Mouse (Mus musculus): ENCODE results near the gene Nipbl. TPM values are rescaled to one million over a fixed set of nuclear protein-coding genes. Genes with fewer than 3 reads are reported as not detected.

The Nipbl gene
- polyA plus RNA-seq, 1 experiment from 2014 or later, result 15.6 TPM

GRCm38 (mm10) chr15:8401536-8401935, 42.7 kb downstream of the Nipbl start:
- 93% methylated on average over 2 of the region's 2 CpGs for WGBS
- ATAC-seq (ENCODE audit: insufficient number of reproducible peaks, insufficient read depth, low FRiP score, low read depth), result no peak
- no peaks in the 10 kb centered on the region for H3K4me1 ChIP-seq (ENCODE audit: control insufficient read depth in 2 of 2, insufficient read depth in 2 of 2, low read length in 2 of 2)
- no peaks in the 10 kb centered on the region for H3K27me3 ChIP-seq (ENCODE audit: control insufficient read depth, insufficient read depth, low read length)
- H3K4me3 ChIP-seq (ENCODE audit: control insufficient read depth in 1 of 2, insufficient read depth in 1 of 2, low read depth in 1 of 2, low read length in 2 of 2), result no peak overlapping the region
- no peak overlapping the region for H3K27ac ChIP-seq (replicated peaks in 1 of 2; ENCODE audit: control insufficient read depth in 1 of 2, insufficient read depth in 1 of 2, low read depth in 2 of 2, low read length in 2 of 2)
- H3K9me3 ChIP-seq (ENCODE audit: control insufficient read depth, low read length), result no peaks in the 10 kb centered on the region
- H3K36me3 ChIP-seq (ENCODE audit: control insufficient read depth, insufficient read depth, low read length), result no peaks in the 10 kb centered on the region
- H3K4me2 ChIP-seq (ENCODE audit: low read length), result no peak overlapping the region
- H3K9ac ChIP-seq (ENCODE audit: low read length), result no peak overlapping the region

GRCm38 (mm10) chr15:8391764-8392163, 52.5 kb downstream of the Nipbl start:
- 65% methylated on average over 3 of the region's 3 CpGs for WGBS
- H3K27ac ChIP-seq (replicated peaks in 1 of 2; ENCODE audit: control insufficient read depth in 1 of 2, insufficient read depth in 1 of 2, low read depth in 2 of 2, low read length in 2 of 2), result no peak overlapping the region
- H3K36me3 ChIP-seq (ENCODE audit: control insufficient read depth, insufficient read depth, low read length), result no peaks in the 10 kb centered on the region
- H3K27me3 ChIP-seq (ENCODE audit: control insufficient read depth, insufficient read depth, low read length), result no peaks in the 10 kb centered on the region
- no peak overlapping the region for H3K4me2 ChIP-seq (ENCODE audit: low read length)
- no peaks in the 10 kb centered on the region for H3K9me3 ChIP-seq (ENCODE audit: control insufficient read depth, low read length)
- H3K4me1 ChIP-seq (ENCODE audit: control insufficient read depth in 2 of 2, insufficient read depth in 2 of 2, low read length in 2 of 2), result no peaks in the 10 kb centered on the region; a peak in 1 of 4 replicates
- no peak overlapping the region for H3K4me3 ChIP-seq (ENCODE audit: control insufficient read depth in 1 of 2, insufficient read depth in 1 of 2, low read depth in 1 of 2, low read length in 2 of 2)
- H3K9ac ChIP-seq (ENCODE audit: low read length), result no peak overlapping the region
- no peak for ATAC-seq (ENCODE audit: insufficient number of reproducible peaks, insufficient read depth, low FRiP score, low read depth)

- no peaks in the 10 kb centered on the region for H3K27me3 ChIP-seq (ENCODE audit: control insufficient read depth, insufficient read depth, low read length)
- ATAC-seq (ENCODE audit: insufficient number of reproducible peaks, insufficient read depth, low FRiP score, low read depth), result no peak
- WGBS, result 59% methylated on average over 3 of the region's 3 CpGs
Measured at GRCm38 (mm10) chr15:8382213-8382612, 62.0 kb downstream of the Nipbl start.

GRCm38 (mm10) chr15:8375657-8376056, 68.6 kb downstream of the Nipbl start:
- peaks cover 13% of the 10 kb centered on the region for H3K36me3 ChIP-seq (ENCODE audit: control insufficient read depth, insufficient read depth, low read length)
- H3K27ac ChIP-seq (replicated peaks in 1 of 2; ENCODE audit: control insufficient read depth in 1 of 2, insufficient read depth in 1 of 2, low read depth in 2 of 2, low read length in 2 of 2), result no peak overlapping the region
- no peaks in the 10 kb centered on the region for H3K9me3 ChIP-seq (ENCODE audit: control insufficient read depth, low read length)
- no peak overlapping the region for H3K4me2 ChIP-seq (ENCODE audit: low read length)
- H3K27me3 ChIP-seq (ENCODE audit: control insufficient read depth, insufficient read depth, low read length), result no peaks in the 10 kb centered on the region
- H3K4me1 ChIP-seq (ENCODE audit: control insufficient read depth in 2 of 2, insufficient read depth in 2 of 2, low read length in 2 of 2), result no peaks in the 10 kb centered on the region
- ATAC-seq (ENCODE audit: insufficient number of reproducible peaks, insufficient read depth, low FRiP score, low read depth), result no peak
- H3K4me3 ChIP-seq (ENCODE audit: control insufficient read depth in 1 of 2, insufficient read depth in 1 of 2, low read depth in 1 of 2, low read length in 2 of 2), result no peak overlapping the region
- no peak overlapping the region for H3K9ac ChIP-seq (ENCODE audit: low read length)
- WGBS, result 92% methylated on average over 1 of the region's 1 CpGs

More at GRCm38 (mm10) chr15:8382213-8382612, 62.0 kb downstream of the Nipbl start:
- Histone ChIP-seq H3K36me3 (ENCODE audit: control insufficient read depth, insufficient read depth, low read length) (no peaks in the 10 kb centered on the region), H3K4me3 (ENCODE audit: control insufficient read depth in 1 of 2, insufficient read depth in 1 of 2, low read depth in 1 of 2, low read length in 2 of 2) (no peak overlapping the region), H3K9me3 (ENCODE audit: control insufficient read depth, low read length) (no peaks in the 10 kb centered on the region), H3K4me1 (ENCODE audit: control insufficient read depth in 2 of 2, insufficient read depth in 2 of 2, low read length in 2 of 2) (no peaks in the 10 kb centered on the region), H3K4me2 (ENCODE audit: low read length) (no peak overlapping the region), H3K27ac (replicated peaks in 1 of 2; ENCODE audit: control insufficient read depth in 1 of 2, insufficient read depth in 1 of 2, low read depth in 2 of 2, low read length in 2 of 2) (no peak overlapping the region), H3K9ac (ENCODE audit: low read length) (no peak overlapping the region)

- Histone ChIP-seq H3K9me3 (ENCODE audit: control insufficient read depth, low read length) (no peaks in the 10 kb centered on the region), H3K9ac (ENCODE audit: low read length) (no peak overlapping the region), H3K4me3 (ENCODE audit: control insufficient read depth in 1 of 2, insufficient read depth in 1 of 2, low read depth in 1 of 2, low read length in 2 of 2) (no peak overlapping the region), H3K4me2 (ENCODE audit: low read length) (no peak overlapping the region), H3K4me1 (ENCODE audit: control insufficient read depth in 2 of 2, insufficient read depth in 2 of 2, low read length in 2 of 2) (no peaks in the 10 kb centered on the region), H3K36me3 (ENCODE audit: control insufficient read depth, insufficient read depth, low read length) (peaks cover 19% of the 10 kb centered on the region), H3K27me3 (ENCODE audit: control insufficient read depth, insufficient read depth, low read length) (no peaks in the 10 kb centered on the region), H3K27ac (replicated peaks in 1 of 2; ENCODE audit: control insufficient read depth in 1 of 2, insufficient read depth in 1 of 2, low read depth in 2 of 2, low read length in 2 of 2) (no peak overlapping the region)
- ATAC-seq (ENCODE audit: insufficient number of reproducible peaks, insufficient read depth, low FRiP score, low read depth), result no peak
- WGBS, result 71% methylated on average over 3 of the region's 3 CpGs
Measured at GRCm38 (mm10) chr15:8374724-8375123, 69.5 kb downstream of the Nipbl start.

GRCm38 (mm10) chr15:8347104-8347773, 97.0 kb downstream of the Nipbl start:
- Histone ChIP-seq H3K27me3 (ENCODE audit: control insufficient read depth, insufficient read depth, low read length) (no peaks in the 10 kb centered on the region), H3K9me3 (ENCODE audit: control insufficient read depth, low read length) (no peaks in the 10 kb centered on the region), H3K36me3 (ENCODE audit: control insufficient read depth, insufficient read depth, low read length) (peaks cover 44% of the 10 kb centered on the region), H3K9ac (ENCODE audit: low read length) (no peak overlapping the region), H3K4me3 (ENCODE audit: control insufficient read depth in 1 of 2, insufficient read depth in 1 of 2, low read depth in 1 of 2, low read length in 2 of 2) (no peak overlapping the region), H3K27ac (replicated peaks in 1 of 2; ENCODE audit: control insufficient read depth in 1 of 2, insufficient read depth in 1 of 2, low read depth in 2 of 2, low read length in 2 of 2) (no peak overlapping the region), H3K4me2 (ENCODE audit: low read length) (no peak overlapping the region), H3K4me1 (ENCODE audit: control insufficient read depth in 2 of 2, insufficient read depth in 2 of 2, low read length in 2 of 2) (no peaks in the 10 kb centered on the region)
- no peak for ATAC-seq (ENCODE audit: insufficient number of reproducible peaks, insufficient read depth, low FRiP score, low read depth)
- 88% methylated on average over 1 of the region's 2 CpGs for WGBS

- Histone ChIP-seq H3K4me3 (ENCODE audit: control insufficient read depth in 1 of 2, insufficient read depth in 1 of 2, low read depth in 1 of 2, low read length in 2 of 2) (no peak overlapping the region), H3K36me3 (ENCODE audit: control insufficient read depth, insufficient read depth, low read length) (peaks cover 66% of the 10 kb centered on the region), H3K9me3 (ENCODE audit: control insufficient read depth, low read length) (no peaks in the 10 kb centered on the region), H3K27me3 (ENCODE audit: control insufficient read depth, insufficient read depth, low read length) (no peaks in the 10 kb centered on the region), H3K4me1 (ENCODE audit: control insufficient read depth in 2 of 2, insufficient read depth in 2 of 2, low read length in 2 of 2) (no peaks in the 10 kb centered on the region), H3K27ac (replicated peaks in 1 of 2; ENCODE audit: control insufficient read depth in 1 of 2, insufficient read depth in 1 of 2, low read depth in 2 of 2, low read length in 2 of 2) (no peak overlapping the region), H3K4me2 (ENCODE audit: low read length) (no peak overlapping the region), H3K9ac (ENCODE audit: low read length) (no peak overlapping the region)
- WGBS, result 95% methylated on average over 4 of the region's 4 CpGs
- no peak for ATAC-seq (ENCODE audit: insufficient number of reproducible peaks, insufficient read depth, low FRiP score, low read depth)
Measured at GRCm38 (mm10) chr15:8340596-8340995, 103.7 kb downstream of the Nipbl start.

- Histone ChIP-seq H3K4me2 (ENCODE audit: low read length) (no peak overlapping the region), H3K9me3 (ENCODE audit: control insufficient read depth, low read length) (no peaks in the 10 kb centered on the region), H3K9ac (ENCODE audit: low read length) (no peak overlapping the region), H3K27me3 (ENCODE audit: control insufficient read depth, insufficient read depth, low read length) (no peaks in the 10 kb centered on the region), H3K27ac (replicated peaks in 1 of 2; ENCODE audit: control insufficient read depth in 1 of 2, insufficient read depth in 1 of 2, low read depth in 2 of 2, low read length in 2 of 2) (no peak overlapping the region), H3K4me1 (ENCODE audit: control insufficient read depth in 2 of 2, insufficient read depth in 2 of 2, low read length in 2 of 2) (no peaks in the 10 kb centered on the region), H3K36me3 (ENCODE audit: control insufficient read depth, insufficient read depth, low read length) (peaks cover 78% of the 10 kb centered on the region), H3K4me3 (ENCODE audit: control insufficient read depth in 1 of 2, insufficient read depth in 1 of 2, low read depth in 1 of 2, low read length in 2 of 2) (no peak overlapping the region)
- no peak for ATAC-seq (ENCODE audit: insufficient number of reproducible peaks, insufficient read depth, low FRiP score, low read depth)
- 90% methylated on average over 3 of the region's 3 CpGs for WGBS
Measured at GRCm38 (mm10) chr15:8331547-8331946, 112.7 kb downstream of the Nipbl start.

Data from heart, embryonic 14.5 days (tissue).